In genomic region chr11:60908073-60908472, GRCm38 (mm10) we compare ENCODE assay signal across 18 mouse cellular contexts. TPM values are rescaled to one million over a fixed set of nuclear protein-coding genes. Genes with fewer than 3 reads are reported as not detected.
DNase-seq lines count a peak whose midpoint lies in the region; ATAC-seq and TF ChIP-seq lines count a peak whose summit lies in the region.
"Had no signal": no experiment of that assay in that cellular context is flagged by ENCODE, and none has a peak within 500 bp of the region (broad histone marks: within the 10 kb centered on the region; RNA-seq: fewer than 3 reads in every experiment).

No protein-coding gene starts in this region.

- 73% methylated on average over 3 of the region's 3 CpGs for WGBS in intestine, postnatal 0 days
- 64% methylated on average over 3 of the region's 3 CpGs for WGBS in intestine, embryonic 15.5 days

- no peak overlapping the region for H3K9ac ChIP-seq in intestine, postnatal 0 days (ENCODE audit: low read depth, low read length)
- no peak overlapping the region for H3K9ac ChIP-seq in intestine, embryonic 15.5 days
- H3K9ac ChIP-seq: forebrain, postnatal 0 days; hindbrain, embryonic 12.5 days; limb, embryonic 15.5 days had no signal

- 0 out of 2 replicates have a peak, but pooled peaks cover 3% of the 10 kb centered on the region for H3K4me1 ChIP-seq in intestine, postnatal 0 days (replicated peaks; ENCODE audit: control insufficient read depth, insufficient read depth, low read length)
- H3K4me1 ChIP-seq in intestine, embryonic 15.5 days (replicated peaks): peaks cover 11% of the 10 kb centered on the region

- DNase-seq in left cerebral cortex, adult 2 months (ENCODE audit: extremely low spot score in 1 of 2, low spot score in 2 of 2): no peak
- DNase-seq in left cerebral cortex, postnatal 10 days (ENCODE audit: extremely low spot score in 1 of 2, low spot score in 2 of 2): no peak
- peak; percentile 36 for DNase-seq in 3T3-L1 (ENCODE audit: low read depth, low spot score)
- peak; percentile 73 for DNase-seq in NIH3T3 (ENCODE audit: low read depth)
- DNase-seq: adrenal gland, postnatal 25 days; cerebellum, adult 18-20 months; embryo, embryonic 11 days; forebrain, postnatal 0 days; layer of hippocampus, postnatal 36 days; right cerebral cortex, postnatal 25 days; thymus, adult 18-20 months had no signal

- no peak for ATAC-seq in intestine, postnatal 0 days
- ATAC-seq in intestine, embryonic 15.5 days: no peak
- ATAC-seq in megakaryocyte progenitor cell, adult 5-6 weeks (replicated peaks; ENCODE audit: poor library complexity): no peak
- ATAC-seq: forebrain, postnatal 0 days; Patski had no signal

- no peak overlapping the region for H3K27ac ChIP-seq in intestine, postnatal 0 days (ENCODE audit: low read depth, low read length)
- no peak overlapping the region for H3K27ac ChIP-seq in intestine, embryonic 15.5 days
- H3K27ac ChIP-seq in left cerebral cortex, adult 2 months: no peak overlapping the region
- H3K27ac ChIP-seq: hindbrain, embryonic 12.5 days; limb, embryonic 15.5 days had no signal

- peaks cover 29% of the 10 kb centered on the region for H3K36me3 ChIP-seq in intestine, postnatal 0 days (ENCODE audit: control insufficient read depth, insufficient read depth)
- H3K36me3 ChIP-seq in intestine, embryonic 15.5 days: peaks cover 13% of the 10 kb centered on the region; the same call in 1 of the 2 replicates

- no peaks in the 10 kb centered on the region for H3K9me3 ChIP-seq in intestine, postnatal 0 days (ENCODE audit: control insufficient read depth)
- H3K9me3 ChIP-seq in intestine, embryonic 15.5 days: no peaks in the 10 kb centered on the region
- H3K9me3 ChIP-seq: hindbrain, embryonic 12.5 days; limb, embryonic 15.5 days had no signal

- no peaks in the 10 kb centered on the region for H3K27me3 ChIP-seq in intestine, postnatal 0 days (replicated peaks; ENCODE audit: control insufficient read depth, insufficient read depth, low read length)
- H3K27me3 ChIP-seq in intestine, embryonic 15.5 days (replicated peaks): no peaks in the 10 kb centered on the region
- H3K27me3 ChIP-seq: hindbrain, embryonic 12.5 days; limb, embryonic 15.5 days; Patski had no signal

- H3K4me3 ChIP-seq in intestine, postnatal 0 days (ENCODE audit: low read depth, low read length): no peak overlapping the region
- no peak overlapping the region for H3K4me3 ChIP-seq in intestine, embryonic 15.5 days (replicated peaks)
- no peak overlapping the region for H3K4me3 ChIP-seq in left cerebral cortex, adult 2 months
- H3K4me3 ChIP-seq: hindbrain, embryonic 12.5 days; limb, embryonic 15.5 days had no signal

- no peak overlapping the region for H3K4me2 ChIP-seq in intestine, postnatal 0 days (replicated peaks; ENCODE audit: low read depth)
- H3K4me2 ChIP-seq in intestine, embryonic 15.5 days (replicated peaks): no peak overlapping the region
- H3K4me2 ChIP-seq: heart, embryonic 11.5 days; hindbrain, embryonic 12.5 days; limb, embryonic 15.5 days had no signal

- TF ChIP-seq CTCF in intestine, postnatal 0 days (IDR thresholded peaks at IDR 0.05; ENCODE audit: low read depth): peak; percentile 45
- peak; percentile 24 for TF ChIP-seq CTCF in left cerebral cortex, adult 2 months (IDR thresholded peaks at IDR 0.05)

- intact Hi-C loops in left cerebral cortex, adult 2 months (cut with DNase I): no loop called here
- intact Hi-C loops in left cerebral cortex, postnatal 10 days (cut with DNase I): no loop called here

RNA-seq across cellular contexts. Expression of gene Natd1, which starts 6.5 kb away (rescaled TPM):
- polyA plus RNA-seq in intestine, postnatal 0 days (2015; fragmentation: Nextera tagmentation; extraction: Ambion mirVana): 8.9 and 9.3 TPM in 2 replicates
- 9.6 and 11.9 TPM in 2 replicates for polyA plus RNA-seq in intestine, embryonic 15.5 days (2015; fragmentation: Nextera tagmentation; extraction: Ambion mirVana)
- total RNA-seq in left cerebral cortex, adult 2 months (2021): 10 to 100 TPM; 10.1 to 11.3 TPM
- 10 to 100 TPM; 12.4 to 13.7 TPM for total RNA-seq in left cerebral cortex, postnatal 10 days (2021)
- total RNA-seq in megakaryocyte progenitor cell, adult 5-6 weeks (2015): 2.2 and 2.3 TPM in 2 replicates
- 0.67 and 0.98 TPM in 2 replicates for total RNA-seq in megakaryocyte progenitor cell, adult 5-6 weeks (2017)

RNA-seq across cellular contexts. Expression of gene Map2k3, which starts 23.8 kb away (rescaled TPM):
- 86.4 and 86.5 TPM in 2 replicates for polyA plus RNA-seq in intestine, postnatal 0 days (2015; fragmentation: Nextera tagmentation; extraction: Ambion mirVana)
- 127 and 144 TPM in 2 replicates for polyA plus RNA-seq in intestine, embryonic 15.5 days (2015; fragmentation: Nextera tagmentation; extraction: Ambion mirVana)
- 10 to 100 TPM; 18.4 to 23.6 TPM for total RNA-seq in left cerebral cortex, adult 2 months (2021)
- 10 to 100 TPM; 13.4 to 14.3 TPM for total RNA-seq in left cerebral cortex, postnatal 10 days (2021)
- total RNA-seq in megakaryocyte progenitor cell, adult 5-6 weeks (2015): 29.9 and 32.7 TPM in 2 replicates
- total RNA-seq in megakaryocyte progenitor cell, adult 5-6 weeks (2017): 13.5 and 17.5 TPM in 2 replicates

RNA-seq across cellular contexts. Expression of gene Tmem11, which starts 29.0 kb away (rescaled TPM):
- polyA plus RNA-seq in intestine, postnatal 0 days (2015; fragmentation: Nextera tagmentation; extraction: Ambion mirVana): 34.6 and 39.3 TPM in 2 replicates
- polyA plus RNA-seq in intestine, embryonic 15.5 days (2015; fragmentation: Nextera tagmentation; extraction: Ambion mirVana): 62.9 and 70.9 TPM in 2 replicates
- total RNA-seq in left cerebral cortex, adult 2 months (2021): 10 to 100 TPM; 28.8 to 31.0 TPM
- total RNA-seq in left cerebral cortex, postnatal 10 days (2021): 10 to 100 TPM; 25.2 TPM
- 23.9 and 30.3 TPM in 2 replicates for total RNA-seq in megakaryocyte progenitor cell, adult 5-6 weeks (2015)
- 66.9 and 71.3 TPM in 2 replicates for total RNA-seq in megakaryocyte progenitor cell, adult 5-6 weeks (2017)

Comparison
In these comparisons a context has a peak if more than half of its experiments do, and no peak if none do; other contexts are left out.
1. DNase-seq: peak in 3T3-L1 (single experiment) and NIH3T3 (single experiment); none in left cerebral cortex, adult 2 months (0 of 2) and left cerebral cortex, postnatal 10 days (0 of 2).